Mouse (Mus musculus) myocyte (in vitro differentiated cells): ENCODE results near the gene Smpdl3b.

Experiments used
- E2F4 ChIP-seq: IDR thresholded peaks from one replicate; pipeline ENCODE4 v1.6.1; 2011; ENCODE audit warnings: mild to moderate bottlenecking, control low read depth, moderate library complexity; ENCODE audit not compliant: insufficient read depth
- MAX ChIP-seq: IDR thresholded peaks from one replicate; pipeline ENCODE4 v1.6.1; 2011; ENCODE audit warnings: low read depth, mild to moderate bottlenecking, control low read depth
- MYOD1 ChIP-seq, 3 experiments: IDR thresholded peaks; one replicate each; pipeline ENCODE4 v1.6.1; 2011; ENCODE audit warnings: control low read depth in 2 of 3, low read depth in 2 of 3, mild to moderate bottlenecking in 2 of 3, moderate library complexity in 1 of 3; ENCODE audit not compliant: insufficient read length in 2 of 3, control insufficient read depth in 1 of 3
- POLR2A ChIP-seq: IDR thresholded peaks from one replicate; pipeline ENCODE4 v1.6.1; 2011; ENCODE audit warnings: low read depth, mild to moderate bottlenecking, control low read depth, moderate library complexity; ENCODE audit not compliant: insufficient read length
- POLR2AphosphoS2 ChIP-seq: IDR thresholded peaks from one replicate; pipeline ENCODE4 v1.6.1; 2011; ENCODE audit warnings: low read depth, control low read depth; ENCODE audit not compliant: insufficient read length
- TCF12 ChIP-seq: IDR thresholded peaks from one replicate; pipeline ENCODE4 v1.6.1; 2011; ENCODE audit warnings: mild to moderate bottlenecking, control low read depth; ENCODE audit not compliant: poor library complexity, insufficient read depth, severe bottlenecking
- TCF3 ChIP-seq: IDR thresholded peaks from one replicate; pipeline ENCODE4 v1.6.1; 2011; ENCODE audit warnings: low read depth, control low read depth; ENCODE audit not compliant: insufficient read length
- USF1 ChIP-seq: IDR thresholded peaks from one replicate; pipeline ENCODE4 v1.6.1; 2011; ENCODE audit warnings: low read depth, mild to moderate bottlenecking, control low read depth, moderate library complexity

GRCm38 (mm10) chr4:132806620-132807191, 49.7 kb upstream of the Smpdl3b start:
- TF ChIP-seq POLR2A (no peak), TCF3 (no peak), MAX (no peak), MYOD1 (IDR thresholded peaks at IDR 0.05; ENCODE audit: control insufficient read depth in 1 of 3, insufficient read length in 2 of 3, low read depth in 2 of 3) (no peak), TCF12 (no peak), E2F4 (no peak), POLR2AphosphoS2 (no peak), USF1 (no peak)
